Mouse (Mus musculus) neural tube, embryonic 10.5 days (tissue): ENCODE data around the gene Degs1.

Source experiments
- DNase-seq: peaks from one replicate; pipeline ENCODE4 v3.0.0-alpha.2; 2017; ENCODE audit warnings: low spot score; ENCODE audit errors: extremely low spot score

Gene Degs1

DNA sequence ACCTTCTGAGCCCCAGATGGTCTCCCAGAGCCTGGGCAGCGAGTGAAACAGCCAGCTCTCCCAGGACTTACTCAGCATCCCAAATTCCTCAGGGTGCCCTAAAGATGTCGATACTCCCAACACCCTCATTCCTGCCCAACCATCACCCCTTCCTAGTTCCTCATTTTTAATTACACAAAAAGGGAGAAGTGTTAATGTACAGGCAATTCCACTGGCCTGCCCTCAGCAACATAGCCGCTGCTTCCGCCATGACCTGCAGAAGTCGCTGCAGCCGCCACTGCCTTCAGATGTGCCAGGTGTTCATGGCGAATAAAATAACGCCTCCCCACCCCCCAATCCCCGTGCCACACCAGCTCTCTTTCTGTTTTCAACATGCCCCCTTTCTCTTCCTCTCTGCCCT, 56.3 kb downstream of the Degs1 start:
- no peak for DNase-seq
